Mouse (Mus musculus) cerebellum, postnatal 25 days (tissue): ENCODE data around the gene Itgb2.

Experiments
- DNase-seq, 2 experiments: peaks; one replicate each; pipeline ENCODE4 v3.0.0; 2021; ENCODE audit warnings: mixed read lengths in 2 of 2

Gene Itgb2

DNA sequence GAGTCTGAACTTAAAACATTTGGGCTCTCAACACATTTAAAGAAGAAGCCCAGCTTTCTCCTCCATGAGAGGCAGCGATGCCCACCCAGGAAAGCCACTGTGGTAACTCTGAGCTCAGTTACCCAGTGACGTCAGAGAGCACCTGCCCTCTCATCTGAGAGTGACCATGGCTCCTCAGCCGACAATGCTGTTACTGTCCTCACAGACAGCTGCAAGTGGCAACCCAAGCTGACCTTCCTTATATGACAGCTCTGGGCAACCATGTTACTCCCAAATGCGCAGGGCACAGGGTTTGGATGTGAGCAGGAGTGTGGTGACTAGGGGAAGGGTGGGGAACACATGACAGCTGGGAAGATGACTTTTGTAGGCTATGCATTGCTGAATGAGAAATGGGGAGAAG is 23.2 kb downstream of the Itgb2 start:
- DNase-seq, result no peak

DNA sequence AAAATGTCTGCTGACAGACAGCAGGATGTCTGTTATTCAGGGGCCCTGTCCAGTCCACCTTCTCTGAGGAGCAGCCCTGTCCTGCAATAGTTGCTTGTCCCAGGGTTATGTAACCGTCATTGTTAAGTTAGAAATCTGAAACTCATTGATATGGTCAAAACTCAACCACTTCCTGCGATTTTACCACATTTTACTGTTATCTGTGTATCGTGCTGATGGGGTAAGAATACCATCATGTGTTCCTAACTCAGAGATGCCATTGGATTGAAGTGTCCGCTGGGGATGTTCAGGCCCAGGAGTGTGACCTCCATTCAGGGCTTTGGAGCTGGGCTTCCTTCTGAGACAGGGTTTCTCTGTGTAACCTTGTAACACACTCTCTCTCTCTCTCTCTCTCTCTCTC is 24.9 kb downstream of the Itgb2 start:
- DNase-seq, result no peak

DNA sequence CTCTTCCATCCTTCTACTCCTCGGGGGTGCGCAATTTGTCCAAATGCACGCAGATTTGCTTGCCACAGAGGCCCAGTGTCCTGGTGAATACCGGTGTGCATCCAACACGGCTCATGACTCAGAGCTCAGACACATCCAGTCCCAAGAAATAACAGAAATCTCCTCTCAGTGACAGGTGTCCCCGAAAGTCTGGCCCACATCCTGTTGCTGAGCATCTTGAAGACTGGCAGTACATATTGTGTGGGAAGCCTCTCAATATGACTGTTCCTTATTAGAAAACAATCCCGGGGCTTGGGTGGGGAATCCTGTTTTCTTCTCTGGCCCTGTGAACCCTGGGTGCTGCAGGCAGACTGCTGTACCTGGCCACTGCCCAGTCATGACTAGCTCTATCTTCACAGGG is 26.6 kb downstream of the Itgb2 start:
- DNase-seq, result no peak

DNA sequence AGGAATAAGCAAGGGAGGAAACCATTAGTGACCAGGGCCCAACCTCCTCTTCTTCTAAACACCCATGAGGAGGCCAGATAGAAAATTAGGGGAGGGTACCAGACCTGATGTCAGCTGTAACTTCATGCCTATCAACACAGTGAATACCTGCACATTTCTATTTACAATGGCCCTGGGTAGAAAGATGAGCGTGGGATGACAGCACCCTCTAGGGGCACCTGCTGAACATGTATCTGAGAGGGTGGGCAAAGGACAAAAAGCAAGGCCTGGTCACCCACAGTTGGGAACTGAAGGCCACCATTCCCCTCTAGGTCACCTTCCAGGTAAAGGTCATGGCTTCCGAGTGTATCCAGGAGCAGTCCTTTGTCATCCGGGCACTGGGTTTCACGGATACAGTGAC is 27.6 kb downstream of the Itgb2 start:
- DNase-seq, result peak in 1 of 2 experiments; percentile 50

DNA sequence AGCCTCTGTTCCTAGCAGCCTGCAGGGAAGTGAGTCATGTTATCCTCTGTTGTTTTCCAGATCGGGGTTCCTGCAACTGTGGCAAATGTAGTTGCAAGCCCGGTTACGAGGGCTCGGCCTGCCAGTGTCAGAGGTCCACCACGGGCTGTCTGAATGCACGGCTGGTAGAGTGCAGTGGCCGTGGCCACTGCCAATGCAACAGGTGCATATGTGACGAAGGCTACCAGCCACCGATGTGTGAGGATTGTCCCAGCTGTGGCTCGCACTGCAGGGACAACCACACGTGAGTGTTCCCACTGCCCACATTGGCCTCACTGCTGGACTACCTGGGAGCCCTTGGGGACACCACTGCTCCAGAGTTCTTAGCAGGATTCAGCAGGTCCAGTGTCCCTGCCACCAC is 30.0 kb downstream of the Itgb2 start:
- no peak for DNase-seq

DNA sequence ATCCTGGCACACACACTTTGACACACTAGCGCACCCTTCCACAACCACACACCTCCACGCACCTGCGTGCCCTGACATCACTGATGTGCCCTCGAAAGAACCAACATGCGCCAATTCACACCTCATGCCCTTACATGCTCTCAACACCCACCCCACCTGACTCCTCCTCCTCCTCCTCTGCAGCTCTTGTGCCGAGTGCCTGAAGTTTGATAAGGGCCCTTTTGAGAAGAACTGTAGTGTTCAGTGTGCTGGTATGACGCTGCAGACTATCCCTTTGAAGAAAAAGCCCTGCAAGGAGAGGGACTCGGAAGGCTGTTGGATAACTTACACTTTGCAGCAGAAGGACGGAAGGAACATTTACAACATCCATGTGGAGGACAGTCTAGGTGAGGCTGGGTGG is 30.8 kb downstream of the Itgb2 start:
- DNase-seq, result no peak

DNA sequence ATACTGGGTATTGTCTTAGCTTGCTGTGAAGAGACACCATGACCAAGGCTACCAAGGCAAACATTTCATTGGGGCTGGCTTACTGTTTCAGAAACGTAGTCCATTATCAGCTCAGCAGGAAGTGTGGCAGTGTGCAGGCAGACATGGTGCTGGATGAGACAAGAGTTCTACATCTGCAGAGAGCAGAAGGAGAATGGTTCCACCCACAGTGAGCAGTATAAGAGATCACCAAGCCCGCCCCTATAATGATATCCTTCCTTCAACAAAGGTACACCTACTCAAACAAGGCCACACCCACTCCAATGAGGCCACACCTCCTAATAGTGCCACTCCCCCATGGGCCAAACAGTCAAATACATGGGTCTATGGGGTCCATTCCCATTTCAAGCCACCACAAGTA is 31.5 kb downstream of the Itgb2 start:
- no peak for DNase-seq

DNA sequence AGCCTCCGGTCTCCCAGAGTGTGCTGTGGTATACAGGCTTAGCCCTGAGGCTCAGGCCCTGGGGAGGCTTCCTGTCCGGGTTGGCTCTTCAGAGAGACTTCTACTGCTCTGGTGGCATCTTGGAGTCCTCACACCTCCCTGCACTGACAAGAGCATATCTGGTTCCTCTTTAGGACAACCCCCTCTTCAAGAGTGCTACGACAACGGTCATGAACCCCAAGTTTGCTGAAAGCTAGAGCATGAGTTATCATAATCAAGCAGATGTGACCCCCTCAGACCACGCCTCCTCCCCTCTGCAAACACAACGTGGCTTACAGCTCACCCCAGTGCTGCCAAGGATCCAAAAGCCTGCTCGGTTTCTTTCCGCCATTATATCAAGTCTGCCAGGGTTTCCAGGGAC is 35.0 kb downstream of the Itgb2 start:
- no peak for DNase-seq

DNA sequence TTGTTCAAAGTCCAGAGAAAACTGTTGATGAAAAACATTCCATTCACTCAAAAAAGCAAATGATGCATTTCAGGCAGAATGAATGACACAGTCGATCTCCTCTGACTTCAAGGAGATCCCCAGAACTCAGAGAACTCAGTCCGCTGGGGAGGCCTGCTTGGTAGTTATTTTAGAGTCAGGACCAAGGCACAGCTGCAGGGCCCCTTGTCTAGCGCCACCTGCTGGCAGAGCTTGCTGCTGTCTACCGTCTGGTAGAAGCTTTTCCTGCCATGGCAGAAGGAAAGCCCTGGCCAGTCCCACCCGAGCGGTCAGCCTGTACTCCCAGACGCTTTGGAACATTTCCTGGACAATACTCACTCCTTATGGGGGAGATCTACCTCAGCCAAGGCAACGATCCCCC is 36.6 kb downstream of the Itgb2 start:
- DNase-seq, result peak; percentile 91 to 96

DNA sequence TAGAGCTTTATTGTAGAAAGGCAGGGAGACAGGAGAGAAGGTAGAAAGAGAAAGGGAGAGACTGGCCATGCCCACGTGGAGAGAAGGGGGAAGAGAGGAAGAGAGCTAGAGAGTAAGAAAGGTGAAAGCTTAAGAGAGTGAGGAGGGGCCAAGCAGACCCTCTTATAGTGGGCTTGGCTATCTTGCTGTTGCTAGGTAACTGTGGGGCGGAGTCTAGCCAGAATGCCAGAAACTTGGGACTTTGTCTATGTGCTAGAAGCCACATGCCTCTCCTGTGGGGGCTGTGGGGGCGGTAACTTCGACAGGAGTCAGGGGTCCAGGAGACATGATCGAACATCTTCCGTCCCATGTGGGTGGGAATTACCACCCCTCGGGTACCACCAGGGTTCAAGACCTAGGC is 39.4 kb downstream of the Itgb2 start:
- DNase-seq, result no peak

DNA sequence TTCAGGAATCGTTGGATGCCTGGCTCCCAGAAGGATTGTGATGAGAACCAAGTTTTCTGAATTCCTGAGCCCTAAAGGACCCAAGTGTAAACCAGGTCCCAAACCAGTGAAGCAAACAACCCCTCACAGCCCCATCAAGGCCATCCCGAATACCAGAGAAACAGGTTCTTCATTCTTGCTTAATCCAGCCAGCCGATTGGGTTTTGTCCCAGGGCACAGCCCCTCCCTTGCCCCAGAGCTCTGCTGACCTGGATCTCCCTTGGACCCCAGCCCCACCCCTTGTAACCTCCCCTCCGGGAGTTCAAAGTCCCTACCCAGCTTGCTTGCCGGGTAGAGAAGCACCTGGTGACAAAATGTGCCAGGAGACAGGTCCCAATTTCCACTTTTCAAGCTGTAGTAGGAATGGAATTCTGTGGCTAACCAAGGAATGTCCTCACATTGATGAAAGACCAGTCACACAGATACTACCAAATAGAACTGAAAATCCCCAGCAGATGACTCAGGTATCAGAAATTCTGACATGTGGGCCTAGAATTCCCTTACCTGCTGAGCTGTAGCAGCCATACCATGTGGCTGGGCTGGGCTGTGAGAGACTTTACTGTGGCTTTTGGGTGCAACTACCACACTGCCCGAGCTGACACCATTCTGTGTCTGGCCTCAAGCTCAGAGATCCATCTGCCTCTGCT is 40.1 kb downstream of the Itgb2 start:
- DNase-seq, result no peak

DNA sequence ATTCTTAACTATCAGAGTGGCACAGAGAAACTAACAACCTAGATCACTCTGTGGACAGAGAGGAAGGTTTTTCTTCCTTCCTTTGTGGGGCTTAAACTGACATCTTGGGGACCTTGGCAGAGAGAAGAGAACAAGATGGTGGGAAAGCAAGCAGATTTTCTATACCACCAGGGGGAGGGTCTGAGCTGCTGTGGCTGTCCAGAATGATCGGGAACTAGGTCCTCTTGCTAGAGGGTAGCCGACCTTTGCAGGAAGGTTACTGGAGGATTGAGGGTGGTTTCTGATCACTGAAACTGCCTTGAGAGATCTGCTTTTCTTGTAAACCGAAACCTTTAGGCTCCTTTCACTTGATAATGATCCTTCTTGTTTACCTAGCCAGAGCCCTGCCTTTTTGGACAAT is 42.2 kb downstream of the Itgb2 start:
- no peak for DNase-seq

DNA sequence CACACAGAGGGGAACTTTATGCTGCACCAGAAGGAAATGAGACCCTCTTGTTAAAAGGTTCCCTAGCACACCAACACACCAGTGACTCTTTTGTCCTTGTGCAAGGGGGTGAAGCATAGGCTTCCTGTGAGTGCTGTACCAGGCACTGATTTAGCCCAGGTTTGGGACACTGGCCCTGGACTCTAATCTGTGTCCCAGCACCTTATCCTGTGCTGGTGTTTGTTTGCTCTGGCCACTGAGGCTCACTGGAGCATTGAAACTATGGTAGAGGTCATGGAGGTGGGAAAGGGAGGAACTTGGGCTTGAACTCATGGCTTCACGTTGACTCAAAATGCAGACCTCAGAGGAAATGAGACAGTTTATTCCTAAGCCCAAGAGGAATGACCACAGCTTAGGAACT is 43.1 kb downstream of the Itgb2 start:
- DNase-seq, result no peak

DNA sequence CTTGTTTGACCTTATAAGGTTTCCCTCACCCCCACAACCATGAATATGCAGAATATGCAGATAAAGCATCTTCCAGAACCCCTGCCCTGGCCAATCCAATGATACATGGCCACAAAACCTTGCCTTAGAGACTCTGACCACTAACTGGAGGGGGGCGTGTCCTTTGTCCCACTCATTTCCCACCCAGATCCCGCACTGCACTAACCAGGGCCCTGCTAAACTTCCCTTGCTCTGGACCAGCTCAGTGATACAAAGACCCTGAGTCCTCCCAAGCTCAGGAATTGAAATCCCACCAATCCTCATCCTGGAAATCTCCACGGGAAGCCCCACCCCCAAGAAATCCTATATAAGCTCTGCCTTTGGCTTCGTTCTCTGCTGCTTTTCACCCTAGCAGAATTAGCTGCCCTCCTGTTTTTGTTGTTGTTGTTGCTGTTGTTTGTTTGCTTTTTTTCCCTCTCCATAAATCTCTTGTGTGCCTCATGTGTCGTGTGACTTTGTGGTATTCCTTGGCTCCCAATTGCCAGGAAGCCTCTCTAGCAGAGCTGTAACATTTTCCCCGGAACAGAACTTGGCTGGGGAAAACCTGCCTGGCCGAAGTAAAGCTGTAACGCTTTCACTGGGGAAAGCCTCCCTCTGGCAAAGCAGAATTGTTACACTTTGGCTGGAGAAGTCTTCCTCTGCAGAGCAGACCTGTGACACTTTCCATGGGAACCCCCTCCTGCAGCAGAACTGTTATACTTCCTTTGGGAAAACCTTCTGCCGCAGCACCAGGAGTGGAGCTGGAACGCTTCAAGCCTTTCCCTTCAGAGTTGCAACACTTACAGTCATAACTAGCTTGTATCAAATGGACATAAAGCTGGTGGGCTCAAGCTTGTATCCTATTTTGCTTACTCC is 50.2 kb downstream of the Itgb2 start:
- DNase-seq, result no peak

DNA sequence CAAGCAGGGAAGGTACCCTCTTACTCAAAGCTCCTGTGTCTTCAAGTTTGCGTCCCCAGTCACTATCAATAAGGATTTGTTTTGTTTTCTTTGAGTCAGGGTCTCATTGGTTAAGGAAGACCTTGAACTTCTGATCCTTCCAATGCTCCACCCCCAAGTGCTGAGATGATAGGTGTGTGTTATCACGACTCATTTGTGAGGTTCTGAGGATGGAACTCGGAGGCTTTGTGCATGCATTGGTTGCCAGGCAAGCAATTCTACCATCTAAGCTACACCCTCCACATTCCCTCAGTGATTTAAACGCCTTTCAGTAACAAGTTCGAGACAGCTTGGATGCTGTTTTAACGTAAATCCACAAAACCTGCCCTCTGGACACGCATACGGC is 51.0 kb downstream of the Itgb2 start:
- no peak for DNase-seq

DNA sequence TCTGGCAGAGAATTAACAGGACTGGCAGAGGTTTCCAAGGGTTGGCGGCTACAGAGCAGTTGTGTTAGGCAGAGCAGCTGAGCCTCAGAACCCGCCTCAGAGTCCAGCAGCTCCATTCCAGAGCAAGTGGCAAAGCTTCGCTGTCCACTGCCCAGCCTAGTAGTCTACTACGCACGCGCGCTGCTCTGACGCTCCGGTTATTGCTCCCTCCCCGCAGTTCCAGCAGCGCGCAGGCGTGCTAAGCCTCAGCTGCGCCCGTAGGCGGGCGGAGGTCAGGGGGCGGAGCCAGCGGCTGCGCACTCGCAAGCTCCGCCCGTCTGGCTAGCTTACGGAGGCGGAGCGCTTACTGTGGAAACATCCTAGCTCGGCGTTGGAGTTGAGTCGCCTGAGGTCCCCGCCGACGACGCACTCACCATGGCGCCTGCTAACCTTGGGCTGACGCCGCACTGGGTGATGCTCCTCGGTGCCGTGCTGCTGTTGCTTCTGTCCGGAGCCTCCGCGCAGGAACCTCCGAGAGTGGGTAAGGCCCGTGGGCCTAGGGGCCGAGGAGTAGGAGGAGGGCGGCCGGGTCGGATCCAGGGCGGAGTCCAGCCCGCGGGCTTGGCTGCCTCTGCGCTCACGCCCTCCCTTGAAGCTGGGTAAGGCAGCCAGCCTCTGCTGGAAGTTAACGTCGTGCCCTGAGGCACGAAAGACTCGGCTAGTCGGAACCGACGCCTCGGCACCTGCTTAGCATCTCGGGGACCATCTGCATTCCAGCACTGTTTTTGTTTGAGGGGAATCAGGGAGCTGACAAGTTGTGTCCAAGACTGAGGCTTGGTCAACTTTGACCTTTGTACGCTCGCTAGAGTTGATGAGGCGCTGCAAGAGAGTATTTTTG is 51.6 kb downstream of the Itgb2 start, which contains the start of gene Pttg1ip:
TSS of gene Pttg1ip (plus strand) at position 313 of the 877 bp plus-strand sequence.
- peak; percentile 94 to 98 for DNase-seq

DNA sequence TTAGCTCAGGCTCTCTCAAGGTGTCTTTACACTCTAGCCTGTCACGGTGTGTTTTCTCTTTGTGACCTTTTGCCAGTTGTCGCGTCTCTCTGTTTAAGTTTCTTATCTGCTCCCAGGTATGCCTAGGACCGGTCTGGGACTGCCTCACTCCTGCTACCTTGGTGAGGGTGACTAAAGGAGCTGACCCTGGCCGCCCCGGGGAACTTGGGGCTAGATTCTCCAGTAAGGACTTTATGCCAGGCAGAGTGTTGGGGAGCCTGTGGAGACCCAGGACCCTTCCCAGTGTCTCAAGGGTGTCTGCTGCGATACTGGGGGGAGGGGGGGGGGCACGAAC is 52.2 kb downstream of the Itgb2 start:
- DNase-seq, result no peak

DNA sequence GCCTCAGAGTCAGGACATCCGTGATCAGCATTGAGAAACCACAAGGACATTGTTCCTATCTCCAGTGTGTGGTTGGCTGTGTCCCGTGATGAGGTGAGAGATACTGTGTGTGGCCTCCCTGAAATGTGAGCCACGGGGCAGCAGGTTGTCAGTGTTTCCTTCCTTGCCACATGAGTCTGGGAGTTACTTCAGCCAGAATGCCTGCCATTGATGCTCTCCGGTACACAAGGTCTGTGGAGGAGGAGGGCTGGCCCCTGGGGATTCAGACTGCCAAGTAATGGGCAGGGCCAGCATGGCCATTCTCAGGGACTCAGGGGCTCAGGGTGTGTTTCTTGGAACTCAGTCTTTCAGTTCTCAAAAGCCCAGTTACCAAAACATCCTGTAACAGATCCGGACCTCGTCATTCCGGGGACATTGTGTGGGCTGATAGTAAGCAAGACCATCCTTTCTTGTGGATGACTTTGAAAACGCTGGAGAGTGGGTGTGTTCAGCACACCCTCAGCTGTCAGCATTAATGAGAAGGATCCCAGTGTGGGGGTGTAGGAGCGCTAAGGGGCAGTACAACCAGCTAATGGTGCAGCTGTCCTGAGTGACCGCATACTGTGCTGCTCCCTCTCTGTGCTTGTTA is 53.9 kb downstream of the Itgb2 start:
- no peak for DNase-seq

DNA sequence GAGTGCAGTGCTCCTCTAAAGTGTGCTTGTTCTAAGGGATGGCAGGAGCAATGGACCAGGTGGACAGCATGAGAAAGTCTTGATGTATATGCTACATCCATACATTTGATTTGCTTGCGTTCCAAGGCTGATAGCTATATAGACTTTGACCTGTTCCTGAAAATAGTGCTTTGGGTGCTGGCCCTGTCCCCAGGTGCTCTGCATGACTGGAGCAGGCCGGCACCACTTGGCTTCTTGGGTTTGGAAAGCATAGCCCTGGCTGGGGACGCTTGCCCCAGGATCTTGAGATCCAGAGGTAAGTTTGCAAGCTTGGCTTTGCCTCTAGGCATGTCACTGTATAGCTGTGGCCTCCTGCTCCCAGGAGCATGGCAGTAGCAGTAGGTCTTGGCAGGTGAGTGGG is 56.6 kb downstream of the Itgb2 start:
- no peak for DNase-seq

DNA sequence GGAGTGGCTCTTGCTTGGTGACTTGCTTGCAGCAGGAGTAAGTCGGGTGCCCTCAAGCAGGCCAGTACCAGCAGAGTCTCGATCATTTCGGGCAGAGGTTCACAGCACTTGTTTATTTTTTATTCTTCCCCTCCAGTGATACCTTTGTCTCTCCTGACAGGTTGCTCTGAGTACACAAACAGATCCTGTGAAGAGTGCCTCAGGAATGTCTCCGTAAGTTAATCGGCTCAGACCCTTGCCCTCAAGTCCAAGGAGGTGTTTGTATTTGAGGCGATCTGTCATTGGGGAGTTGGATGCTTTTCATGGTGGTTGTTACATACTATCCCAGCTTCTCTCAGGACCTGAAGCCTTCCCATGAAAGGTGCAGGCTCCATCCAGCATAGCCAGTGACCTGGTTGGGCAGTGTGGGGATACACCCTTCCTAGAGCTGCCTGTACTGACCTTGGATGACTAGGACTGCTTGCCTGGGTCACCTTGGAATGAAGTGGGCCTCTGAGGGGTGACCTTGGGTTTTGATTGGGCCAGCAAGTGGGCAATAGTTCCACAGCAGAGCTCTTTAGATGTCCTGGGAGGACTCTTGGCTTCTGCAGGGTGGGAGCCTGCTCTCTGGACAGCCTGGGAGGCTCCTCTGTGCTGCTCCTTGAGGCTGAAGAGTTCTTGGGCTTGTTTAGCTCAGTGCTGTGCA is 57.2 kb downstream of the Itgb2 start:
- DNase-seq, result no peak

DNA sequence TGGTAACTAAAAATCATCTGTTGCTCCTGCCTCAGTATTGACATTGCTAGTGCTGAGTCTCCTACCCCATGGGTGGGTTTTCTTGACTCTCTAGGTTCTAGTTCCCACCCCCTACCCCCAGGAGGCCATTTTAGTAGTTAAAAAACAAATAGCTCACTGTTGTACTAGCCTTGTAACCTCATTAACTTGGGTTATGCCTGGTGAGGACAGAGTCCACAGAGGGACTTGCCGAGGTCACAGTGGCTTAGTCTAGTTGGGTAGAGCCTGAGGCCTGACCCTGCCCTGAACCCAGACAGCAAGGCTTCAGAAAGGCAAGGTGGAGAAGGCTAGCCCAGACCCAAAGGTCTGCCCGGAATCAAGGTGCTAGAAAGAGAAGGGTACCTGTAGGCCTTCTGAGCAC is 58.0 kb downstream of the Itgb2 start:
- no peak for DNase-seq

DNA sequence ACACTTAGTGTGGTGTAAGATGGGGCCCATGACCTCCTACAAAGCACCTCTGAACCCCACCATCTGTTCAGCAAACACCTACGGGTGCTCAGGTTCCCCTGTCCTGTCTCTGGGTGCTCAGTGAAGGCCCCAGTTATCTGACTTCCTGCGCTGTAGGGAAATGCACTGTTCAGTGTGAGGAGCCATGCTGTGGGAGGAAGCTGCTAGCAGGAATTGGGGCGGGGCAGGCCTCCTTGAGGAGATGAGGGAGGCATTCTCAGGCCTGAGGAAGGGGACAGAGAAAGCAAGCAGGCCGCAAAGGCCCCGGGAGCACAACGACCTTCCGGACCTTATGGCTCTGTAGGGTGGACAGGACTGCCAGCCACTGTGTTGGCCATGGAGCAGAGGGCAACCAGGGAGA is 59.1 kb downstream of the Itgb2 start:
- DNase-seq, result no peak
